Mouse (Mus musculus): ENCODE results near the gene Gas1.

Gene Gas1

GRCm38 (mm10) chr13:60125020-60125419 lies 52.1 kb downstream of the Gas1 start:
- in situ Hi-C loops (cut with MboI, MseI), result no loop called here

GRCm38 (mm10) chr13:60124456-60124855 lies 52.7 kb downstream of the Gas1 start:
- in situ Hi-C loops (cut with MboI, MseI), result no loop called here

Data from T-helper 17 cell (primary cell).